Mouse (Mus musculus): ENCODE measurements around the gene Pla2g2f. TPM values are rescaled to one million over a fixed set of nuclear protein-coding genes. Genes with fewer than 3 reads are reported as not detected.

Gene Pla2g2f
- polyA plus RNA-seq, 1 experiment: not detected

- Histone ChIP-seq H3K27me3 (replicated peaks; ENCODE audit: control insufficient read depth, insufficient read depth, low read length) (no peaks in the 10 kb centered on the region), H3K27ac (ENCODE audit: insufficient read depth, low read depth, low read length) (no peak overlapping the region), H3K4me1 (ENCODE audit: control insufficient read depth, insufficient read depth, low read length) (peaks cover 7% of the 10 kb centered on the region; the same call in 1 of the 2 replicates), H3K36me3 (ENCODE audit: control insufficient read depth, insufficient read depth, low read length) (no peaks in the 10 kb centered on the region), H3K4me3 (ENCODE audit: insufficient read depth, low read depth, low read length) (no peak overlapping the region)
- 65% methylated on average over 4 of the region's 4 CpGs for WGBS
- TF ChIP-seq POLR2A (IDR thresholded peaks at IDR 0.05; ENCODE audit: low read depth, low read length) (no peak), CTCF (conservative IDR thresholded peaks at IDR 0.05; ENCODE audit: insufficient read depth, insufficient read length, low read depth, low read length) (no peak)
- DNase-seq: no peak
These were observed 39.8 kb upstream of the Pla2g2f start for GRCm38 (mm10) chr4:138797217-138797570.

- H3K27me3 ChIP-seq (replicated peaks; ENCODE audit: control insufficient read depth, insufficient read depth, low read length): no peaks in the 10 kb centered on the region
- no peak for DNase-seq
- peaks cover 8% of the 10 kb centered on the region; the same call in 1 of the 2 replicates for H3K4me1 ChIP-seq (ENCODE audit: control insufficient read depth, insufficient read depth, low read length)
- no peak overlapping the region for H3K27ac ChIP-seq (ENCODE audit: insufficient read depth, low read depth, low read length)
- TF ChIP-seq CTCF (conservative IDR thresholded peaks at IDR 0.05; ENCODE audit: insufficient read depth, insufficient read length, low read depth, low read length) (no peak), POLR2A (IDR thresholded peaks at IDR 0.05; ENCODE audit: low read depth, low read length) (no peak)
- no peak overlapping the region for H3K4me3 ChIP-seq (ENCODE audit: insufficient read depth, low read depth, low read length)
- H3K36me3 ChIP-seq (ENCODE audit: control insufficient read depth, insufficient read depth, low read length): no peaks in the 10 kb centered on the region
- WGBS: 39% methylated on average over 6 of the region's 6 CpGs
These were observed 39.2 kb upstream of the Pla2g2f start for GRCm38 (mm10) chr4:138796513-138797216.

DNA sequence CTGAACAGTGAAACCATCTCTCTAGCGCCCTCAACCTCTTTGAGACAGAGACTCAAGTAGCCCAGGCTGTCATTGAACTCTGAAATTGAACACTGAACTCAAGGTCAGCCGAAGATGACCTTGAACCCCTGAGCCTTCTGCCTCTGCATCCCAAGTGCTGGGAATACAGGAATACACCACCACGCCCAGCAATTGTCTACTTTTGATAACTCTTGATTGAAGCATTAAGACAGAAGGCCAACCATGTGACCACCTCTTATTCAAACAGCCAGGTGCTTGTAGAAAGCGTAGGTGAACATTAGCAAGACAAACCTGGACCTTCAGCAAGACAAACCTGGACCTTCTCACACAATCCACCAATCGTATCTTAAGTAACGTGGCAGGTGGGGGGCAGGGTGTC lies 36.9 kb upstream of the Pla2g2f start:
- H3K36me3 ChIP-seq (ENCODE audit: control insufficient read depth, insufficient read depth, low read length): no peaks in the 10 kb centered on the region
- peaks cover 8% of the 10 kb centered on the region; the same call in 1 of the 2 replicates for H3K4me1 ChIP-seq (ENCODE audit: control insufficient read depth, insufficient read depth, low read length)
- H3K4me3 ChIP-seq (ENCODE audit: insufficient read depth, low read depth, low read length): no peak overlapping the region
- 95% methylated on average over 6 of the region's 6 CpGs for WGBS
- no peak overlapping the region for H3K27ac ChIP-seq (ENCODE audit: insufficient read depth, low read depth, low read length)
- H3K27me3 ChIP-seq (replicated peaks; ENCODE audit: control insufficient read depth, insufficient read depth, low read length): no peaks in the 10 kb centered on the region
- DNase-seq: no peak
- TF ChIP-seq CTCF (conservative IDR thresholded peaks at IDR 0.05; ENCODE audit: insufficient read depth, insufficient read length, low read depth, low read length): no peak
- TF ChIP-seq POLR2A (IDR thresholded peaks at IDR 0.05; ENCODE audit: low read depth, low read length): no peak

- Histone ChIP-seq H3K27me3 (replicated peaks; ENCODE audit: control insufficient read depth, insufficient read depth, low read length) (no peaks in the 10 kb centered on the region), H3K27ac (ENCODE audit: insufficient read depth, low read depth, low read length) (no peak overlapping the region), H3K4me3 (ENCODE audit: insufficient read depth, low read depth, low read length) (no peak overlapping the region), H3K36me3 (ENCODE audit: control insufficient read depth, insufficient read depth, low read length) (no peaks in the 10 kb centered on the region), H3K4me1 (ENCODE audit: control insufficient read depth, insufficient read depth, low read length) (peaks cover 8% of the 10 kb centered on the region; the same call in 1 of the 2 replicates)
- peak; percentile 50 for DNase-seq
- TF ChIP-seq CTCF (conservative IDR thresholded peaks at IDR 0.05; ENCODE audit: insufficient read depth, insufficient read length, low read depth, low read length) (peak; percentile 53), POLR2A (IDR thresholded peaks at IDR 0.05; ENCODE audit: low read depth, low read length) (no peak)
- WGBS: 66% methylated on average over 2 of the region's 2 CpGs
These were observed 35.9 kb upstream of the Pla2g2f start for GRCm38 (mm10) chr4:138793276-138793675.

GRCm38 (mm10) chr4:138792599-138792998 lies 35.2 kb upstream of the Pla2g2f start:
- Histone ChIP-seq H3K36me3 (ENCODE audit: control insufficient read depth, insufficient read depth, low read length) (no peaks in the 10 kb centered on the region), H3K4me3 (ENCODE audit: insufficient read depth, low read depth, low read length) (no peak overlapping the region), H3K27me3 (replicated peaks; ENCODE audit: control insufficient read depth, insufficient read depth, low read length) (no peaks in the 10 kb centered on the region), H3K4me1 (ENCODE audit: control insufficient read depth, insufficient read depth, low read length) (peaks cover 8% of the 10 kb centered on the region; the same call in 1 of the 2 replicates), H3K27ac (ENCODE audit: insufficient read depth, low read depth, low read length) (no peak overlapping the region)
- 19% methylated on average over 9 of the region's 9 CpGs for WGBS
- DNase-seq: peak; percentile 70
- TF ChIP-seq CTCF (conservative IDR thresholded peaks at IDR 0.05; ENCODE audit: insufficient read depth, insufficient read length, low read depth, low read length) (no peak), POLR2A (IDR thresholded peaks at IDR 0.05; ENCODE audit: low read depth, low read length) (no peak)

- 71% methylated on average over 6 of the region's 6 CpGs for WGBS
- H3K4me1 ChIP-seq (ENCODE audit: control insufficient read depth, insufficient read depth, low read length): peaks cover 8% of the 10 kb centered on the region; the same call in 1 of the 2 replicates
- no peaks in the 10 kb centered on the region for H3K36me3 ChIP-seq (ENCODE audit: control insufficient read depth, insufficient read depth, low read length)
- peak; percentile 23 for DNase-seq
- H3K4me3 ChIP-seq (ENCODE audit: insufficient read depth, low read depth, low read length): no peak overlapping the region
- H3K27me3 ChIP-seq (replicated peaks; ENCODE audit: control insufficient read depth, insufficient read depth, low read length): no peaks in the 10 kb centered on the region
- no peak for TF ChIP-seq POLR2A (IDR thresholded peaks at IDR 0.05; ENCODE audit: low read depth, low read length)
- TF ChIP-seq CTCF (conservative IDR thresholded peaks at IDR 0.05; ENCODE audit: insufficient read depth, insufficient read length, low read depth, low read length): no peak
- no peak overlapping the region for H3K27ac ChIP-seq (ENCODE audit: insufficient read depth, low read depth, low read length)
These were observed 34.0 kb upstream of the Pla2g2f start for GRCm38 (mm10) chr4:138791452-138791851.

DNA sequence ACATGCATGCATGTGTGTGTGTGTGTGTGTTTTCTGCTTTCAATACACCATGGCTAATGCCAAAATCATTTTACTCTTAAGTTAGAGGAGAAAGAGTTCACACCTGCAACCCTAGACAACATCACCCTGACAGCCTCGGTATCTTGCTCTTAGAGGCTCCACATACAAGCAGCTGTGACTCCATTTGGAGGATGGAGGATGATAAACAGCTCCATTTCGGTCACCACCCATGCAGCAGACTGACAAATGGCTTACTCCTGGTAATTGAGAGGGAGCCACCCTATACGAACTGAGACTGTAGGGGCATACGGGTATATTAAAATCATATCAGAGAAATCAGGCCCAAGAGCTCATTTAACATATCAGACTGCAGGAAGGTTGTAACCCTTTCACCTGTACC lies 31.0 kb upstream of the Pla2g2f start:
- no peak for DNase-seq
- Histone ChIP-seq H3K27me3 (replicated peaks; ENCODE audit: control insufficient read depth, insufficient read depth, low read length) (no peaks in the 10 kb centered on the region), H3K27ac (ENCODE audit: insufficient read depth, low read depth, low read length) (no peak overlapping the region), H3K36me3 (ENCODE audit: control insufficient read depth, insufficient read depth, low read length) (no peaks in the 10 kb centered on the region), H3K4me1 (ENCODE audit: control insufficient read depth, insufficient read depth, low read length) (peaks cover 8% of the 10 kb centered on the region; the same call in 1 of the 2 replicates), H3K4me3 (ENCODE audit: insufficient read depth, low read depth, low read length) (no peak overlapping the region)
- 84% methylated on average over 4 of the region's 4 CpGs for WGBS
- TF ChIP-seq POLR2A (IDR thresholded peaks at IDR 0.05; ENCODE audit: low read depth, low read length): no peak
- TF ChIP-seq CTCF (conservative IDR thresholded peaks at IDR 0.05; ENCODE audit: insufficient read depth, insufficient read length, low read depth, low read length): no peak

All from kidney, adult 2 months (tissue).